Mouse (Mus musculus): ENCODE data around the gene Lamb3. TPM values are rescaled to one million over a fixed set of nuclear protein-coding genes. Genes with fewer than 3 reads are reported as not detected.
A peak's percentile ranks its signal among the peaks of the same experiment; 100 is the strongest.

Lamb3 gene
- polyA plus RNA-seq, 1 experiment, result not detected

GRCm38 (mm10) chr1:193380877-193381276 lies 173.4 kb downstream of the Lamb3 start:
- H3K27ac ChIP-seq (ENCODE audit: insufficient read depth, low read depth, low read length), result no peak overlapping the region
- H3K4me1 ChIP-seq (ENCODE audit: control insufficient read depth, insufficient read depth, low read length), result peaks cover 13% of the 10 kb centered on the region
- no peak overlapping the region for H3K4me3 ChIP-seq (ENCODE audit: insufficient read depth, low read depth, low read length)
- no peak for TF ChIP-seq POLR2A (IDR thresholded peaks at IDR 0.05; ENCODE audit: insufficient read depth, low read depth, low read length)
- TF ChIP-seq CTCF (IDR thresholded peaks at IDR 0.05; ENCODE audit: insufficient read depth, low read depth, low read length), result no peak
- WGBS, result 90% methylated on average over 5 of the region's 5 CpGs

GRCm38 (mm10) chr1:193381597-193382404 lies 174.3 kb downstream of the Lamb3 start:
- H3K27ac ChIP-seq (ENCODE audit: insufficient read depth, low read depth, low read length), result no peak overlapping the region
- no peak for TF ChIP-seq CTCF (IDR thresholded peaks at IDR 0.05; ENCODE audit: insufficient read depth, low read depth, low read length)
- TF ChIP-seq POLR2A (IDR thresholded peaks at IDR 0.05; ENCODE audit: insufficient read depth, low read depth, low read length), result no peak
- WGBS, result 33% methylated on average over 11 of the region's 11 CpGs

GRCm38 (mm10) chr1:193382435-193382834 lies 174.9 kb downstream of the Lamb3 start:
- Histone ChIP-seq H3K4me3 (ENCODE audit: insufficient read depth, low read depth, low read length) (no peak overlapping the region), H3K27ac (ENCODE audit: insufficient read depth, low read depth, low read length) (no peak overlapping the region), H3K4me1 (ENCODE audit: control insufficient read depth, insufficient read depth, low read length) (peaks cover 13% of the 10 kb centered on the region)

More at GRCm38 (mm10) chr1:193381597-193382404, 174.3 kb downstream of the Lamb3 start:
- Histone ChIP-seq H3K4me3 (ENCODE audit: insufficient read depth, low read depth, low read length) (no peak overlapping the region), H3K4me1 (ENCODE audit: control insufficient read depth, insufficient read depth, low read length) (peaks cover 13% of the 10 kb centered on the region)

GRCm38 (mm10) chr1:193382841-193383462 lies 175.5 kb downstream of the Lamb3 start:
- Histone ChIP-seq H3K4me3 (ENCODE audit: insufficient read depth, low read depth, low read length) (no peak overlapping the region), H3K4me1 (ENCODE audit: control insufficient read depth, insufficient read depth, low read length) (peaks cover 13% of the 10 kb centered on the region), H3K27ac (ENCODE audit: insufficient read depth, low read depth, low read length) (no peak overlapping the region)
- WGBS, result 10% methylated on average over 8 of the region's 8 CpGs
- peak; percentile 83 for TF ChIP-seq CTCF (IDR thresholded peaks at IDR 0.05; ENCODE audit: insufficient read depth, low read depth, low read length)
- TF ChIP-seq POLR2A (IDR thresholded peaks at IDR 0.05; ENCODE audit: insufficient read depth, low read depth, low read length), result no peak

More at GRCm38 (mm10) chr1:193382435-193382834, 174.9 kb downstream of the Lamb3 start:
- 9% methylated on average over 8 of the region's 8 CpGs for WGBS
- TF ChIP-seq CTCF (IDR thresholded peaks at IDR 0.05; ENCODE audit: insufficient read depth, low read depth, low read length) (no peak), POLR2A (IDR thresholded peaks at IDR 0.05; ENCODE audit: insufficient read depth, low read depth, low read length) (no peak)

- Histone ChIP-seq H3K27ac (ENCODE audit: insufficient read depth, low read depth, low read length) (no peak overlapping the region), H3K4me3 (ENCODE audit: insufficient read depth, low read depth, low read length) (no peak overlapping the region), H3K4me1 (ENCODE audit: control insufficient read depth, insufficient read depth, low read length) (peaks cover 9% of the 10 kb centered on the region)
- 4% methylated on average over 5 of the region's 5 CpGs for WGBS
- TF ChIP-seq POLR2A (IDR thresholded peaks at IDR 0.05; ENCODE audit: insufficient read depth, low read depth, low read length), result no peak
- peak; percentile 51; the same call in 1 of the 2 replicates for TF ChIP-seq CTCF (IDR thresholded peaks at IDR 0.05; ENCODE audit: insufficient read depth, low read depth, low read length)
These were observed 178.6 kb downstream of the Lamb3 start for GRCm38 (mm10) chr1:193386136-193386535.

- H3K4me1 ChIP-seq (ENCODE audit: control insufficient read depth, insufficient read depth, low read length), result peaks cover 5% of the 10 kb centered on the region
- H3K27ac ChIP-seq (ENCODE audit: insufficient read depth, low read depth, low read length), result no peak overlapping the region
- TF ChIP-seq CTCF (IDR thresholded peaks at IDR 0.05; ENCODE audit: insufficient read depth, low read depth, low read length) (no peak), POLR2A (IDR thresholded peaks at IDR 0.05; ENCODE audit: insufficient read depth, low read depth, low read length) (no peak)
- H3K4me3 ChIP-seq (ENCODE audit: insufficient read depth, low read depth, low read length), result no peak overlapping the region
- 66% methylated on average over 2 of the region's 2 CpGs for WGBS
These were observed 179.7 kb downstream of the Lamb3 start for GRCm38 (mm10) chr1:193387241-193387640.

GRCm38 (mm10) chr1:193389505-193389904 lies 182.0 kb downstream of the Lamb3 start:
- TF ChIP-seq CTCF (IDR thresholded peaks at IDR 0.05; ENCODE audit: insufficient read depth, low read depth, low read length), result no peak
- no peak for TF ChIP-seq POLR2A (IDR thresholded peaks at IDR 0.05; ENCODE audit: insufficient read depth, low read depth, low read length)
- Histone ChIP-seq H3K4me1 (ENCODE audit: control insufficient read depth, insufficient read depth, low read length) (no peaks in the 10 kb centered on the region), H3K27ac (ENCODE audit: insufficient read depth, low read depth, low read length) (no peak overlapping the region), H3K4me3 (ENCODE audit: insufficient read depth, low read depth, low read length) (no peak overlapping the region)
- WGBS, result 59% methylated on average over 3 of the region's 3 CpGs

GRCm38 (mm10) chr1:193390004-193390403 lies 182.5 kb downstream of the Lamb3 start:
- Histone ChIP-seq H3K4me3 (ENCODE audit: insufficient read depth, low read depth, low read length) (no peak overlapping the region), H3K27ac (ENCODE audit: insufficient read depth, low read depth, low read length) (no peak overlapping the region), H3K4me1 (ENCODE audit: control insufficient read depth, insufficient read depth, low read length) (no peaks in the 10 kb centered on the region)
- TF ChIP-seq POLR2A (IDR thresholded peaks at IDR 0.05; ENCODE audit: insufficient read depth, low read depth, low read length) (no peak), CTCF (IDR thresholded peaks at IDR 0.05; ENCODE audit: insufficient read depth, low read depth, low read length) (no peak)
- 74% methylated on average over 12 of the region's 12 CpGs for WGBS

- no peak overlapping the region for H3K4me3 ChIP-seq (ENCODE audit: insufficient read depth, low read depth, low read length)
- no peak overlapping the region for H3K27ac ChIP-seq (ENCODE audit: insufficient read depth, low read depth, low read length)
- H3K4me1 ChIP-seq (ENCODE audit: control insufficient read depth, insufficient read depth, low read length), result no peaks in the 10 kb centered on the region
- WGBS, result 87% methylated on average over 3 of the region's 3 CpGs
- TF ChIP-seq POLR2A (IDR thresholded peaks at IDR 0.05; ENCODE audit: insufficient read depth, low read depth, low read length), result no peak
- no peak for TF ChIP-seq CTCF (IDR thresholded peaks at IDR 0.05; ENCODE audit: insufficient read depth, low read depth, low read length)
These were observed 184.8 kb downstream of the Lamb3 start for GRCm38 (mm10) chr1:193392266-193392665.

Other genes with a start within 250 kb of the Lamb3 start
- not detected in 2 replicates for gene Syt14, start 171.9 kb upstream of the Lamb3 start, polyA plus RNA-seq (2012; ENCODE audit: insufficient read depth, insufficient read length, low replicate concordance, missing spikeins)
- gene Diexf, start 77.4 kb upstream of the Lamb3 start, polyA plus RNA-seq (2012; ENCODE audit: insufficient read depth, insufficient read length, low replicate concordance, missing spikeins), result 406 TPM in 1 of 2 replicates, not detected in the other
- not detected in 2 replicates for gene Irf6, start 54.6 kb upstream of the Lamb3 start, polyA plus RNA-seq (2012; ENCODE audit: insufficient read depth, insufficient read length, low replicate concordance, missing spikeins)
- gene A130010J15Rik, start 39.7 kb upstream of the Lamb3 start, polyA plus RNA-seq (2012; ENCODE audit: insufficient read depth, insufficient read length, low replicate concordance, missing spikeins), result not detected in 2 replicates
- gene Traf3ip3, start 6.0 kb upstream of the Lamb3 start, polyA plus RNA-seq (2012; ENCODE audit: insufficient read depth, insufficient read length, low replicate concordance, missing spikeins), result not detected in 2 replicates
- gene Hsd11b1, start 56.4 kb downstream of the Lamb3 start, polyA plus RNA-seq (2012; ENCODE audit: insufficient read depth, insufficient read length, low replicate concordance, missing spikeins), result not detected in 2 replicates
- gene G0s2, start 65.5 kb downstream of the Lamb3 start, polyA plus RNA-seq (2012; ENCODE audit: insufficient read depth, insufficient read length, low replicate concordance, missing spikeins), result not detected in 2 replicates
- not detected in 2 replicates for gene Camk1g, start 162.6 kb downstream of the Lamb3 start, polyA plus RNA-seq (2012; ENCODE audit: insufficient read depth, insufficient read length, low replicate concordance, missing spikeins)

Measured in olfactory bulb, adult 2 months (tissue).